Mouse (Mus musculus) adrenal gland, postnatal 36 days (tissue): Measurements from ENCODE around the gene Rangrf. TPM values are rescaled to one million over a fixed set of nuclear protein-coding genes. Genes with fewer than 3 reads are reported as not detected.
A peak's percentile ranks its signal among the peaks of the same experiment; 100 is the strongest.
"Not testable (repeated sequence)": the region's sequence is repeated elsewhere in the genome, so short reads cannot be mapped to it uniquely, and the experiment has no call there.

Experiments
- DNase-seq, 2 experiments: peaks; one replicate each; pipeline ENCODE4 v3.0.0; 2021; ENCODE audit warnings: mixed read lengths in 1 of 2
- total RNA-seq, 2 experiments: library from RNA; stranded (reverse); gene quantifications; 2 replicates each; pipeline ENCODE4 v1.2.3; 2021

Gene Rangrf
- total RNA-seq, 2 experiments from 2014 or later = 22.5 to 23.3 TPM

GRCm38 (mm10) chr11:68979320-68979733 lies 4.3 kb upstream of the Rangrf start:
- no peak for DNase-seq

- DNase-seq = no peak
Measured at GRCm38 (mm10) chr11:68975601-68976000, 616 bp upstream of the Rangrf start.

GRCm38 (mm10) chr11:68974059-68974450 lies 930 bp downstream of the Rangrf start:
- no peak for DNase-seq

- DNase-seq = peak; percentile 93 to 95
Measured at GRCm38 (mm10) chr11:68973250-68974058, 1.5 kb downstream of the Rangrf start.

GRCm38 (mm10) chr11:68970232-68970631 lies 4.8 kb downstream of the Rangrf start:
- DNase-seq = peak; percentile 32 to 77

- no peak for DNase-seq
Measured at GRCm38 (mm10) chr11:68968752-68969151, 6.2 kb downstream of the Rangrf start.

GRCm38 (mm10) chr11:68967337-68968282 lies 7.4 kb downstream of the Rangrf start, which contains the start of gene Slc25a35:
Gene Slc25a35 (plus strand): TSS chr11:68968131.
- DNase-seq = peak; percentile 96 to 97

GRCm38 (mm10) chr11:68966554-68966953 lies 8.4 kb downstream of the Rangrf start:
- no peak for DNase-seq

- DNase-seq = peak; percentile 36 to 66
Measured at GRCm38 (mm10) chr11:68965845-68966244, 9.1 kb downstream of the Rangrf start.

- no peak for DNase-seq
Measured at GRCm38 (mm10) chr11:68965050-68965449, 9.9 kb downstream of the Rangrf start.

GRCm38 (mm10) chr11:68963405-68963804 lies 11.6 kb downstream of the Rangrf start:
- DNase-seq = no peak

GRCm38 (mm10) chr11:68962159-68962558 lies 12.8 kb downstream of the Rangrf start:
- not testable (repeated sequence) for DNase-seq

- no peak for DNase-seq
Measured at GRCm38 (mm10) chr11:68961596-68961995, 13.4 kb downstream of the Rangrf start.

- no peak for DNase-seq
Measured at GRCm38 (mm10) chr11:68957971-68958370, 17.0 kb downstream of the Rangrf start.

- peak in 1 of 2 experiments; percentile 11 for DNase-seq
Measured at GRCm38 (mm10) chr11:68957308-68957707, 17.7 kb downstream of the Rangrf start, which contains the start of gene Arhgef15. Gene Arhgef15 (minus strand): TSS chr11:68957480.

- peak; percentile 46 to 50 for DNase-seq
Measured at GRCm38 (mm10) chr11:68956697-68957096, 18.3 kb downstream of the Rangrf start.

GRCm38 (mm10) chr11:68956107-68956506 lies 18.9 kb downstream of the Rangrf start:
- DNase-seq = peak; percentile 17 to 53

GRCm38 (mm10) chr11:68955473-68955872 lies 19.5 kb downstream of the Rangrf start:
- DNase-seq = no peak

GRCm38 (mm10) chr11:68954408-68954807 lies 20.6 kb downstream of the Rangrf start:
- DNase-seq = no peak

GRCm38 (mm10) chr11:68953903-68954302 lies 21.1 kb downstream of the Rangrf start:
- DNase-seq = no peak

- no peak for DNase-seq
Measured at GRCm38 (mm10) chr11:68947542-68947993, 27.4 kb downstream of the Rangrf start.

GRCm38 (mm10) chr11:68946806-68947440 lies 28.1 kb downstream of the Rangrf start:
- no peak for DNase-seq
